Mouse (Mus musculus): ENCODE measurements around the gene Vangl2. TPM values are rescaled to one million over a fixed set of nuclear protein-coding genes. Genes with fewer than 3 reads are reported as not detected.

Vangl2 gene
- total RNA-seq (2021) = 10 to 100 TPM; 13.4 to 13.6 TPM
- long read RNA-seq, full-length matches to known transcripts = 2 of 3 reads
- long read RNA-seq, partial matches to known transcripts = 0 of 3 reads
- long read RNA-seq, other reads (novel, unspliced or antisense) = 1 of 3 reads

DNA sequence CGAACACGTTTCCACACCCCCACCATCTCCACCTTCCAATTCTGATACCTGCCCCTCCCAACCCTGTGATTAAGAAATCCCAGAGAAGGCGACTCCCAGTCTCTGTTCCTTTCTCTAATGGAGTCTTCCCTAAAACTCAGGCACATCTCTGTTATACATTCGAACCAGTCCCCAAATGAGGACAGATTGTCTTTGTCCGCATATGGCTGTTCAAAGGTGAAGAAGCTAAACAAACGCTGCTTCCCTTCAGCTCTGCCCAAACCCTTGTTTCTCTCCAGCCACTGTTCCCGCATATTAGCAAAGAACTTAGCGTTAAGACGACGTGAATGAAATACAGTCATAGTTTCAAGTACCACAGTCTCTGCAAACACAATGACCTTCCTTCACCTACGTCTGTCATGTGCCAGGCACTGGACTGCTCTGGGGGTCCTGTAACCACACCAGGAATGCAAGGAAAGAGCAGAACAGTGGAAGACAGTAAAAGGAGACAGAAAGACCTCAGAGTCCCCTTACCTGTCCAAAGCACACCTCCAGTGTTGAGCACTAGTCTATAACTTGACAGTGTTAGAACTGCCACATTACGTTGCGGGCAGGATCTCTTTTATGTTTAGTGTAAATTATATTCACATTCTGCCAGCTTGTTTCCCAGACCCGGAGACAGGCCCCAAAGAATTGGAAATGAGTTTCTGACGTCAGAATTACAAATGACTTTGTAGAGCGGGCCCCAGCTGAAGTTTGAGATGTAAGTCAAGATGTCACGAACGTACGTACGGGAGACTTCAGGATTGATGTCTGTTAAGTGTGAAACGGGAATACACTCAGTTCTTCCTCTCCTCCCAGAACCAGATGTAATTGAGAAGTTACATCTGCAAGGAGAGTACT is at the start of gene Vangl2:
Gene Vangl2 (minus strand): TSS at position 51 of the 882 bp plus-strand sequence.
- DNase-seq (ENCODE audit: low spot score in 2 of 2) = no peak

DNA sequence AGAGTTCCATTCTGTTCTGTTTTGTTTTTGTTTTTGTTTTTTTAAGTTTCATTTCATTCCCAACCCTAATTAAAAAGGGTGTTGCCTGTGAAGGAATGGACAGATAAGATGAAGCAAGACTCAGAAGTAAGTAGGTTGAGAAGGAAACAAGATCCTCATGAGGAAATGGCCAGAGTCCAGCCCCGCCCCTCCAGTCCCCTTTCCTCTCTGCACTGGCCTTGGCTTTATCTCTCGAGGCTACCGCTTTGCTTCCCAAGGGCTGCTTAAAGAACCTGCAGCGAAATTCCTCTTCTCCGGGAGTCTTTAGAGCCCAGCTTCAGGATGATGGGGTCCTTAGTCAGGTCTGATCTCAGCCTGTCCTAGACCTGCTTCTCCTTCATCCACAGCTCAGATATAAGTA is 49.7 kb upstream of the Vangl2 start:
- DNase-seq (ENCODE audit: low spot score in 2 of 2) = no peak

GRCm38 (mm10) chr1:172072604-172073003 is 44.4 kb upstream of the Vangl2 start:
- no peak for DNase-seq (ENCODE audit: low spot score in 2 of 2)

- DNase-seq (ENCODE audit: low spot score in 2 of 2) = no peak
Measured at GRCm38 (mm10) chr1:172071556-172071955, 43.3 kb upstream of the Vangl2 start.

DNA sequence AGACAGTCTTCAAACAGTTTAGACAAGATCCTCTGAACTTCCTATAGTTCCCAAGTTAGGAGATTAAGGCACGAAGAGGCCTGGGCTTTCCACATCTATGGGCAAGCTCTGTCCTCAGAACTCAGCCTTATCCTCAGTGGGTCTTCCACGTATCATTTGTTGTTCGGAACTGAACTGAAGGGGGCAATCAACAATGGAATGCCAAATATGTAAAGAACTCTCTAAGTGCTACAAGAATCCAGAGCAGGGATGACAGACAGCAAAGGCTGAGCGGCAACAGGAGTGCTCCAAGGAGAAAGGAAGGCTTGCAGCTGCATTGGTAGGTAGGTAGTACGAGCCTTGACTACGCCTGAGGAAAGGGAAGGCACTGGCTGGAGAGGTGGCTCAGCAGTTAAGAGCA is 42.0 kb upstream of the Vangl2 start:
- DNase-seq (ENCODE audit: low spot score in 2 of 2) = no peak

GRCm38 (mm10) chr1:172064613-172065141 is 36.4 kb upstream of the Vangl2 start:
- peak in 1 of 2 experiments; percentile 35 for DNase-seq (ENCODE audit: low spot score in 2 of 2)

DNA sequence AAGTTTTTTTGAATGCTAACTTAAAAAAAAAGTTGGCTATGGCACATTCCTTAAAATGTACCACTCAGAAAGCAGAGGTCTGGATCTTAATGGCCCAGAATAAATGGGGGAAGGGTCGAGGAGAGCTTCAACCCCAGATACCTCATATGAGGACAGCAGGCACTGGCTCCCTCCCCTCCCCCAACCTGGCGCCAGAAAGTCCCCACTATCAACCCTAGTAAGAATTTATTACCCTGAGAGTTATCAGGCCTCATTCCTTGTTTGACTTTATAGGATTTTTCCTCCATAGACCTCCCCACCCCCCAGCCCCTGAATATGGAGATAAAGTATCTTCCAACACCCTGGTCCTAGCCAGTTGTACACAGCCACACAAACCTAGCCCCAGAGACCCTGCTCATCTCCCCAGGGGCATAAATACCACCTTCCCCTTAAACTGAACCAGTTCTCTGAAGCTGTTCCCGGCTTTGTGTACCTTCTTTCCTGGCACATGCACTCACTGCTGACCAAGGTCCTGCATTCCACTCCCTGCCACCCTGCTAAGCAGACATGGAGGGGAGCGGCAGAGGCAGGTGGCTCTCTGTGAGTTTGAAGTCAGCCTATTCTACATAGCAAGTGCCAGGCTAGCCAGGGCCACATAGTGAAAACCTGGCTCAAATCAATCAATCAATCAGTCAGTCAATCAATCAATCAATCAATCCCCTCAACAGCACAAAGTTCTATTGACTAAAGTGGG is 35.2 kb upstream of the Vangl2 start:
- DNase-seq (ENCODE audit: low spot score in 2 of 2) = no peak

- DNase-seq (ENCODE audit: low spot score in 2 of 2) = no peak
Measured at GRCm38 (mm10) chr1:172062101-172062500, 33.9 kb upstream of the Vangl2 start.

DNA sequence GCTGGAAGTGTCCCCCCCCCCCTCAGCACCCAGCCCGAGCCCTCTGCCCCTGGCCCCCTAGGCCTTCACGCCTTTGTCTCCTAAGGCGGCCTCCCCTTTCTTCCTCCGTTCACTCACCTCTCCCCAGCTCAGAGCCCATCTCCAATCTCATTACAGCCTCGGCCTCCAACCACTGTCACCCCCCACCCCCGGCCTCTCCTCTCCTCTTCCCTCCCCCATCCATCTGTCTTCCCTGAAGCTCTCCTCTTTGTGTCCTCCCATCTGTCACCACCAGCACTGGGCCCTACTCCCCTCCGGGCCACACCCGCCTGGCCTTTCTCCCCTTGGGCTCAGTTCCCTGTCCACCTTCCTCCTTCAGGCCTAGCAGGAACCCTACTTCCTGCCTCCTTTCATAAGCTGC is 33.0 kb upstream of the Vangl2 start:
- DNase-seq (ENCODE audit: low spot score in 2 of 2) = no peak

DNA sequence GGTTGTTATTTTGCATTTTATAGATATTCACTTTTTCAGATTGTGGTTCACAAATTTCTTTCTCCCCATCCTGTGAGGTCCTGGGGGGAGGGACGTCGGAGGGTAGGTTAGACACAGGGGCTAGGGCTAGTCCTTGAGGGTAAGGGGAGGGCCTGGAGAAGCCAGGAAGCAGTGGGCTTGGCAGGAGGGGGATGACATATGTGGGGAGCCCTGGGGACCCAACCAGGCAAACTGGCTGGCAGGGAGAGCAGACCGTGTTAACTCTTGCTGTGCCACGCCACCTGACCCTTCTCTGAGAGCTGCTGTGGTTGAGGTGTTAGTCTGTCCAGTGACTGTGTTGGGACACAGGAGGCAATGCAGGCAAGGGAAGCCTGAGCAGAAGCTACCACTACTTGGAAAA is 32.4 kb upstream of the Vangl2 start:
- no peak for DNase-seq (ENCODE audit: low spot score in 2 of 2)

- no peak for DNase-seq (ENCODE audit: low spot score in 2 of 2)
Measured at GRCm38 (mm10) chr1:172058874-172059273, 30.6 kb upstream of the Vangl2 start.

GRCm38 (mm10) chr1:172058321-172058720 is 30.1 kb upstream of the Vangl2 start:
- no peak for DNase-seq (ENCODE audit: low spot score in 2 of 2)

DNA sequence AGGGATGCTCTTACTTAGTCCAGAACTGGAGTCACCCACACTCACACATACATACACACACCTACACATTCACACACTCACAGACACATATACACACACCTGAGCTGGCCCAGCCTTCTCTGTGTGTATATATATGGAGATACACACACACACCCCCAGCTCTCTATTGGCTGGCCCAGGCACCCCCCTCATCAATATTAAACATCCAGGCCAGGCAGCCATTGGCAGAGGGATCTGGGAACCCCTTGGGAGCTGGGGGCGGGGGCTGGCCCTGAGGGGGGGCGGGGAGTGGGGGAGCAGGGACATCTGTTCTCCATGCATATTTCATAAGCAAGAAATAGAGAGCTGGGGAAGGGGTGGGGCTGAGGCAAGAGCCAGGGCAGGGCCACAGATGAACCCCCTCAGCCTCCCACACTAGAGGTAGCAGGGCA is 29.3 kb upstream of the Vangl2 start, which contains the start of gene Nhlh1:
Gene Nhlh1 (minus strand): TSS at position 83 of the 431 bp plus-strand sequence.
- DNase-seq (ENCODE audit: low spot score in 2 of 2) = no peak

- DNase-seq (ENCODE audit: low spot score in 2 of 2) = no peak
Measured at GRCm38 (mm10) chr1:172056251-172056650, 28.0 kb upstream of the Vangl2 start.

DNA sequence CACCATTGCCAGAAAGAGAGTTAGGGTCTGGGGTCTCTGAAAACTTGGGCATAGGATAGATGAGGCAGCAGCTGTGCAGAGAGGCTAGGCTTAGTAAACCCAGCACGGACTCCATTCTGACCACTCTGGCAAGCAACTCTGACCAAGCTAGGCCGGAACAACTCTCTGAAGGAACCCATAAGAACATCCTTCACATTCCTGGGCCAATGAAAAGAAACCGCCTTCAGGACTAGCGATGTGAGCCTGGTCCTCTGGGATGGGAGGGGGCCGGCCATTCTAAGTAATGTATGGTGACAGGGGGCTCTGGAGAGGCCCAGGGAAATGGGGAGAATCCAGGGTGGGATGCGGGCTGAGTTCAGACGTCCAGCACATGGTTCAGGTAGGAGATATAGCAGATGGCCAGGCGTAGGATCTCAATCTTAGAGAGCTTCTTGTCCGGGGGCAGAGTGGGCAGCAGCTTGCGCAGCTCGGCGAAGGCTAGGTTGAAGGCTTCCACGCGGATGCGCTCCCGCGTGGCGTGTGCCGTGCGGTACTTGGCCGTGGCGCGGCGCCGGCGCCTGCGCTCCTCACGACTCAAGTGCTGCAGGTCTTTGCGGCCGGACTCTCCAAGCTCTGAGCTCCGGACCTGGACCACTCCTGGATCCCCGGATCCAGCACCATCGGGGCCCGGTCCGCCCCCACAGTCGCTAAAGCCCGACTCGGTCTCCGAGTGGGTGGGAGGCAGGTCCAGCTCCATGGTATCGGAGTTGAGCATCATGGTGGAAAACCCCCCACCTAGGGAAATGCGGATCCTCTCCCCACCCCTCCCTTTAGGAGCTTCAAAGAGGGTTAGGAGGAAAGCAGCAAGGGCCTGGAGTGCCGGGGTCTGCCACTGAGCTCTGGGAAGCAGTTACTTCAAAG is 25.5 kb upstream of the Vangl2 start:
- no peak for DNase-seq (ENCODE audit: low spot score in 2 of 2)

DNA sequence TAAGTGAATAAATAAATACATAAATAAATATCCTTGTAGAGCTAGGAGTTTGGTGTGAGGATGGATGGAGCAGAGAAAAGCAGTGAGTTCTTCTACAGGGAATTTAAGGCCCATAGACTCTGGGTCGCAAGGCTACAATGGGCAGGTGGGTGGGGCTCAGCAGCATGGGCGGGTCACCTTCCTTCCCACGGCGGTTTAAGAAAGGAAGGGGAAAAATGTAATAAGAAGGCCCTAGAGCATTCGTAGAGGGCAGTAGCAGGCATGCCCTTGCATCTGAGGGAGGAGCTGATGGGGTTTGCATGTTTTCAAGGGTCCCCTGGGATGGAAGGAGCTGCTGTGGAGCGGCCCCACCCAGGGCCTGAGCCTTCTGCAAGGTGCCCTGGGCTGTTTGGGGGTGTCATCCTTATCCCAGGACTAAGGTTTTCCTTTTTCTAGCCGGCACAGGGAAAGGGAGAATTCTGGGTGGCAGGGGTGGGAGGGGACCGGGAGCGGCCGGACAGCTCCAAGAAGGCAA is 24.6 kb upstream of the Vangl2 start:
- no peak for DNase-seq (ENCODE audit: low spot score in 2 of 2)

GRCm38 (mm10) chr1:172049131-172049782 is 21.0 kb upstream of the Vangl2 start:
- DNase-seq (ENCODE audit: low spot score in 2 of 2) = no peak

DNA sequence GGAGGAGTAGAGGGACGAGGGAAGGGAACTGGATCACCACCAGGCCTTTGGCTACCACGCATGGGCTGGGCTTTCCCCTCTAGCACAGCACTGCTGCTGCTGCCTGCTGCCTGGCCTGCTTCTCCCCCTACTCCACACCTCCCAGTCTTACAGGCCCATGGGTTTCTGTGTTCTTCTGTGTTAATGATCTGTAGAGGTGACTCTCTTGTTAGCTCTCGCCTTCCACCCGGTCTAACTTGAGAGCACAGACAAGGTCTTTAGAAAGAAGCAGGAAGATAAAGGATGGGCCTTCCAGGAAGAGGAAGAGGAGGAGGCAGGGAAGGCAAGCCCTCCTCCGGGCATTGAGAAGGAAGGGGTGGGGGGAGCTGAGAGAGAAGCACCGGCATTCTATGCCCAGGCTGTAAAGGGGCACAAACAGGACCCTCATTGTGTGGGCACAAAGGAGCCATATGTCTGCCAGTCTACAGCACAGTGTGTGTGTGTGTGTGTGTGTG is 20.0 kb upstream of the Vangl2 start:
- no peak for DNase-seq (ENCODE audit: low spot score in 2 of 2)

- peak in 1 of 2 experiments; percentile 77 for DNase-seq (ENCODE audit: low spot score in 2 of 2)
Measured at GRCm38 (mm10) chr1:172046938-172047337, 18.7 kb upstream of the Vangl2 start.

GRCm38 (mm10) chr1:172046410-172046809 is 18.2 kb upstream of the Vangl2 start:
- DNase-seq (ENCODE audit: low spot score in 2 of 2) = no peak
